Mouse (Mus musculus) liver, embryonic 14.5 days (tissue): ENCODE measurements around the gene Fgd6.

ENCODE experiments used
- CTCF ChIP-seq: IDR thresholded peaks from 2 replicates; pipeline ENCODE4 v1.5.1; 2016; ENCODE audit warnings: antibody characterized with exemption, low read depth, control low read depth
- EP300 ChIP-seq: IDR thresholded peaks from 2 replicates; pipeline ENCODE4 v1.6.1; 2016; ENCODE audit warnings: antibody characterized with exemption, low read depth

DNA sequence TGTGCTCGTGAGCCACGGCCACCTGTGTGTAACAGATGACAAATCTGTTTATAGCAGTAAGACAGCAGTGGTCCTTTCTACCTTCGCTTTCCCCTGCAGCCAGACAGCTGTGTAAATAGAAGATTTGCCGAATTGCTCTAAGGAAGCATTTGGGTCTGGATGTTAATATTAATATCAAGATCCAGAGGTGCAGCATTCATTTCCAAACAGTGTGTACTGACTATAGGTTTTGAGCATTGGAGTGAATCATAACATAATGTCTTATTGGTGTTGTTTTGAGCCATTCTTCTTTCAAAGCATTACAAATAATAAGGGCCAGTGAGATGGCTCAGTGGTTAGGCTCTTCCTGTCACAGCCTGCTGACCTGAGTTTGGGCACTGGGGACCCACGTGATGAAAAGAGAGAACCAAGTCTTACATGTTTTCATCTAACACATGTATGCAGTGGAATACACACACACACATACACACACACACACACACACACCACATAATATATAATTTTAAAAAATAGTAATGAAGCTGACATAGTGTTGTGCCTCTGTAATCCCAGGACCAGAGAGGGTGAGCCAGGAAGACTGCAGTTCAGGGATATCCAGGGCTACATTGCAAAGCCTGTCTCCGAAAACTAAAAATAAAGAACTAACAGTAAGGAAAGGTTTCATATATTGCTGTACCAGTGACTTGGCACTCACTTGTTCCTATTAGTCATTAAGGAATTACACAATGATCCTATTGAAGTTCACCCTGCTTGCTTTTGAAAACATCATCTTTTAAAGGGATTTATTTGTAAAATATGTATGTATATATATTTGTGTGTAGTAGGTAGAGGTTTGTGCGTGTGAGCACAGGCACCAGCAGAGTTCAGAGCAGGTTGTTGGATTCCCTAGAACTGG, 2.8 kb downstream of the Fgd6 start:
- TF ChIP-seq CTCF (no peak), EP300 (no peak)
